Mouse (Mus musculus): ENCODE measurements around the gene A730009L09Rik. TPM values are rescaled to one million over a fixed set of nuclear protein-coding genes. Genes with fewer than 3 reads are reported as not detected.
A peak's percentile ranks its signal among the peaks of the same experiment; 100 is the strongest.

The A730009L09Rik gene
- polyA plus RNA-seq, 1 experiment from 2014 or later = not detected

DNA sequence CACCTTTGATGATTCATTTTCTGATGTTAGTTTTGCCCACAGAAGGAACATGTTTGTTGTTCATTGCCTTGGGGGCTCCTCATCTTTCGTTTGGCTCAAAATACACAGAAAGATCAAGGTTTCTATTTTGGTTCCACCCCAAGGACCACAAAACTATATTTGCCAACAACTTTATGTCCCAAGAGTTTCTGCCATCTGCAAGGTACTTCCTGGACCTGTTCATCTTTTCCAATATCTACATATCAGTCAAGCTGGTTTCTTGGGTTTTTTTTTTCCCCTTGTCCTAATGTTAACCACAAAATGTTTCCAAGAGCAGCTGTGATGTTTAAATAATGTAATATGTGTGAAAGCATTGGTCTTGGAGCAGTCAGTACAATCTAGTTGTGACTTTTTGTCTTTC lies 37.4 kb upstream of the A730009L09Rik start:
- TF ChIP-seq CTCF (IDR thresholded peaks at IDR 0.05; ENCODE audit: low read depth) = no peak
- no peaks in the 10 kb centered on the region for H3K4me1 ChIP-seq (ENCODE audit: insufficient read depth)
- no peak overlapping the region for H3K27ac ChIP-seq (ENCODE audit: low read depth)
- H3K4me2 ChIP-seq = no peak overlapping the region
- 70% methylated on average over 1 of the region's 1 CpGs for WGBS
- H3K27me3 ChIP-seq (ENCODE audit: insufficient read depth, low read length) = no peaks in the 10 kb centered on the region
- no peak overlapping the region for H3K4me3 ChIP-seq (ENCODE audit: low read depth, low read length)
- DNase-seq (no peak), ATAC-seq (ENCODE audit: insufficient read depth) (no peak)
- H3K9ac ChIP-seq = no peak overlapping the region
- no peaks in the 10 kb centered on the region for H3K9me3 ChIP-seq (ENCODE audit: low read depth, low read length)
- no peaks in the 10 kb centered on the region for H3K36me3 ChIP-seq (ENCODE audit: insufficient read depth)

DNA sequence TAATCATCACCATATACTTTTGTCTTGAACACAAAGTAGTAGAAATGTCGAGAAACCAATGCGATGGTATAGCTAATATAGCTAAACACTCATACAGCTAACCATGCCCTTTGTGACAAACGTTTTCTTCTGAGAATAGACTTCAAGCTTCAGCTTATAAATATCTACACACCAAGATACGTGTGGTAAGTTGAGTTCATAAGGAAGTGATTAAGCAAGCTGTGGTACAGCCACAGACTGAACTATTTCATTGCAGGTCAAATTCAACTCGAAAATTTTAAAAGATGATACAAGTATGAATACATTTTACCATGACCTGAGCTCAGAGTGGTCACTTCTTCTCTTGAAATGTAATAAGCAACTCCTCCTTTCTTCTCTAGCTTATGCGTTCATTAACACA lies 37.0 kb upstream of the A730009L09Rik start:
- ATAC-seq (ENCODE audit: insufficient read depth) (no peak), DNase-seq (no peak)
- Histone ChIP-seq H3K27ac (ENCODE audit: low read depth) (no peak overlapping the region), H3K9me3 (ENCODE audit: low read depth, low read length) (no peaks in the 10 kb centered on the region), H3K4me2 (no peak overlapping the region), H3K36me3 (ENCODE audit: insufficient read depth) (no peaks in the 10 kb centered on the region), H3K9ac (no peak overlapping the region), H3K4me3 (ENCODE audit: low read depth, low read length) (no peak overlapping the region), H3K27me3 (ENCODE audit: insufficient read depth, low read length) (no peaks in the 10 kb centered on the region), H3K4me1 (ENCODE audit: insufficient read depth) (no peaks in the 10 kb centered on the region)
- no peak for TF ChIP-seq CTCF (IDR thresholded peaks at IDR 0.05; ENCODE audit: low read depth)
- 78% methylated on average over 6 of the region's 6 CpGs for WGBS

DNA sequence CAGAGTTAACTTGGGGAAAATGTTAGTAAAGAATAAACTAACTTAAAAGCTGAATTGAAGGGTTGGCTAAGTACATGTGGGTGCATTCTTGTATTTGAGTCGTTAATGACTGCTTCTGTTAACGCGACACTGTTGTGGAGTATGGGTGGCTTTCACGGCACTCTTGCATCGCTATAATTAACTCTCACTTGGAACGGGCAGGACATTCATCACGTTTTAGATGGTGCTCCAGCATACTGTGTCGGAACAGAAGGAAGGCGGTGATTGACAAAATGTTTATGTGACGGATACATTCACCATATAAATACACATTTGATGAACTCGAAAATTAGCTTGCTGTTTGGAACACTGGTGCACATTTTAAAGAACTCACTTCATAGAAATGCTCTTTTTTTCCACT lies 29.0 kb upstream of the A730009L09Rik start:
- Histone ChIP-seq H3K27ac (ENCODE audit: low read depth) (no peak overlapping the region), H3K9ac (no peak overlapping the region), H3K4me1 (ENCODE audit: insufficient read depth) (no peaks in the 10 kb centered on the region), H3K4me2 (0 out of 2 replicates have a peak overlapping the region, but pooled peaks have one; percentile 3), H3K4me3 (ENCODE audit: low read depth, low read length) (no peak overlapping the region), H3K27me3 (ENCODE audit: insufficient read depth, low read length) (no peaks in the 10 kb centered on the region), H3K36me3 (ENCODE audit: insufficient read depth) (no peaks in the 10 kb centered on the region), H3K9me3 (ENCODE audit: low read depth, low read length) (no peaks in the 10 kb centered on the region)
- ATAC-seq (ENCODE audit: insufficient read depth) = peak; percentile 76
- no peak for TF ChIP-seq CTCF (IDR thresholded peaks at IDR 0.05; ENCODE audit: low read depth)
- 35% methylated on average over 11 of the region's 11 CpGs for WGBS
- peak; percentile 50 for DNase-seq

DNA sequence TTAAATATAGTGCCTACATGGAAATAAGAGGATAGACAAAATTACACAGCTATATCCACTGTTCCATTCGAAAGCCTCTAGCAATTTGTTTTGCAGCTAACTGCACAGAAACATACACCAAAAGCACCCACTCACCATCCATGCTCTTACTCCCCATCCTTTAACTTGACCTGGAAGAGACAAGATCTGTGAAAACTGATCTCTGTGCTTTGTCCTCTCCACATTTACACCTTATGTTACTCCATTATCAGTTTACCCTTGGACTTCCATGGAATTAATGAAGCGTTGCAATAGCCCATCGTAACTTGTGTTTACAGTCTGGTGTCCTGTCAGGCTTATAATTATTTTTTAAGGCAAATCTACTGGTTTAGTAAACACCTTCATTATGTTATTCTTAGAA lies 20.1 kb upstream of the A730009L09Rik start:
- WGBS = 56% methylated on average over 3 of the region's 3 CpGs
- Histone ChIP-seq H3K9me3 (ENCODE audit: low read depth, low read length) (no peaks in the 10 kb centered on the region), H3K4me1 (ENCODE audit: insufficient read depth) (no peaks in the 10 kb centered on the region), H3K9ac (no peak overlapping the region), H3K27me3 (ENCODE audit: insufficient read depth, low read length) (no peaks in the 10 kb centered on the region), H3K4me2 (no peak overlapping the region), H3K36me3 (ENCODE audit: insufficient read depth) (no peaks in the 10 kb centered on the region), H3K4me3 (ENCODE audit: low read depth, low read length) (no peak overlapping the region), H3K27ac (ENCODE audit: low read depth) (no peak overlapping the region)
- DNase-seq (no peak), ATAC-seq (ENCODE audit: insufficient read depth) (no peak)
- no peak for TF ChIP-seq CTCF (IDR thresholded peaks at IDR 0.05; ENCODE audit: low read depth)

DNA sequence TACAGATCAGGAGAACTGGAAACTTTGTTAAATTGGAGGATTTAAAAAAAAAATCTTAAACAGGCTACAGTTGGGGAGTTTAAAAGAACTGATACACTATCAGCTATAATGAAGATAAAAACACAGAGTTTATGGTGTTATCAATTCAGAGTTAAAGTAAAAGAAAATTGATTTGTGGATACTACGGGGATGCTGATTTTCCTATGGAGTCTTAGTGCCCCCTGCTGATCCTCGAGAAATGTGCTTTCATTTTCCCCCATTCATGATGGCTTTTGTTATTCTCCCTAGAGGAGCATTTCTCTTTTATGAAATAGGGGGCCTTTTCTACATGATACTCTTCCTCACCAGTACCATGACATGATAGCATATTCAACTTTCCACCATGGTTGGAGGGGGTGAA lies 19.5 kb upstream of the A730009L09Rik start:
- no peak overlapping the region for H3K9ac ChIP-seq
- peak; percentile 63 for TF ChIP-seq CTCF (IDR thresholded peaks at IDR 0.05; ENCODE audit: low read depth)
- H3K4me1 ChIP-seq (ENCODE audit: insufficient read depth) = no peaks in the 10 kb centered on the region
- no peak overlapping the region for H3K27ac ChIP-seq (ENCODE audit: low read depth)
- ATAC-seq (ENCODE audit: insufficient read depth) (no peak), DNase-seq (peak; percentile 73)
- H3K36me3 ChIP-seq (ENCODE audit: insufficient read depth) = no peaks in the 10 kb centered on the region
- H3K4me3 ChIP-seq (ENCODE audit: low read depth, low read length) = no peak overlapping the region
- WGBS = 30% methylated on average over 2 of the region's 2 CpGs
- no peak overlapping the region for H3K4me2 ChIP-seq
- H3K9me3 ChIP-seq (ENCODE audit: low read depth, low read length) = no peaks in the 10 kb centered on the region
- H3K27me3 ChIP-seq (ENCODE audit: insufficient read depth, low read length) = no peaks in the 10 kb centered on the region

DNA sequence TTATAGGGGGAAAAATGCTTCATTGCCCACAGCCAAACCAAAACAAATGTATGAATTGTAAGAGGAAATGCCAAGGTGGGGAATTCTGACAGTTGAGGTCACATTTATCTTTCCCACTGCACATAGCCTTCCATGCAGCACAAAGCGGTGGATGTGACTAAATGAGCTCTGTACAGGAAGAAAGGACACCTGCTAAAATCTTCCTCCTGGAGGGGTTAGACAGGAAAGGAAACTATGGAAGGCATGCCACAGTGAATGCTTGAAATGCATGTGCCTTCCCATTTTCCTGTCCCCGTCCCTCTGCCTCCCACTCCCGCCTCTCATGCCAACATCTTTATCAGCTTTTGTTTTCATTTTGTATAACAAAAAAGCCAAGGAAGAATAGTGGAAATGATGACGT lies 7.2 kb upstream of the A730009L09Rik start:
- Histone ChIP-seq H3K27me3 (ENCODE audit: insufficient read depth, low read length) (no peaks in the 10 kb centered on the region), H3K9me3 (ENCODE audit: low read depth, low read length) (no peaks in the 10 kb centered on the region), H3K4me3 (ENCODE audit: low read depth, low read length) (no peak overlapping the region), H3K4me1 (ENCODE audit: insufficient read depth) (no peaks in the 10 kb centered on the region), H3K4me2 (no peak overlapping the region), H3K27ac (ENCODE audit: low read depth) (no peak overlapping the region), H3K9ac (no peak overlapping the region), H3K36me3 (ENCODE audit: insufficient read depth) (no peaks in the 10 kb centered on the region)
- 59% methylated on average over 4 of the region's 4 CpGs for WGBS
- DNase-seq (peak; percentile 6), ATAC-seq (ENCODE audit: insufficient read depth) (no peak)
- TF ChIP-seq CTCF (IDR thresholded peaks at IDR 0.05; ENCODE audit: low read depth) = no peak

DNA sequence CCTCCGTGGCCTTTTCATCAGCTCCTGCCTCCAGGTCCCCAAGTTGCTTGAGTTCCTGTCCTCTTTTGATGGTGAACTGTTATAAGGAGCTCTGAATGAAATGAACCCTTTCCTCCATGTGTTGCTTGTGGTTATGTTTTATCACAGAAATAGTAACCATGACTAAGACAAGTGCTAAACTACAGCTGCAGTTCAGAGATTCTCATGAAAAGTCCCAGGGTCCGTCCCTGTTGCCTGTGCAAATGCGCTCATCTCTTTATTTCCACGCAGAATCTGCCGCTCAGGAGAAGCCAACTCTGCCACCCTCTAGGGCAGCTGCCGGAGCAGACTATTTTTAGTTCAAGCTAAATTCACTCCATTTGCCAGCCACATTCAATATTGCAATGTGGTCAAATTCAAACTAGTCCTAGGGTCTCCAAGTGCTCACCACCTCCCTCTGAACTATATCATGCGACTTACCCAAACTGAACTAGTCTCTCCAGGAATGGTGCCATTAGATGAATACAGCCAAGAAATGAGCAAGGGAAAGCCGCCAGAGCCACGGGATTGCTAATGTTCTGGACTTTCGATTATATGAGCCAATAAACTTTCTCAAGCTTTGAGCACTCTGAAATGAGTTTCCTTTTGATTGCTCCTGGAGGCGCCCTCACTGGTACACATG lies 7.2 kb downstream of the A730009L09Rik start:
- H3K4me1 ChIP-seq (ENCODE audit: insufficient read depth) = no peaks in the 10 kb centered on the region
- ATAC-seq (ENCODE audit: insufficient read depth) (no peak), DNase-seq (no peak)
- no peak for TF ChIP-seq CTCF (IDR thresholded peaks at IDR 0.05; ENCODE audit: low read depth)
- no peaks in the 10 kb centered on the region for H3K36me3 ChIP-seq (ENCODE audit: insufficient read depth)
- H3K27ac ChIP-seq (ENCODE audit: low read depth) = no peak overlapping the region
- H3K4me3 ChIP-seq (ENCODE audit: low read depth, low read length) = no peak overlapping the region
- H3K9ac ChIP-seq = no peak overlapping the region
- no peaks in the 10 kb centered on the region for H3K9me3 ChIP-seq (ENCODE audit: low read depth, low read length)
- 91% methylated on average over 11 of the region's 11 CpGs for WGBS
- no peaks in the 10 kb centered on the region for H3K27me3 ChIP-seq (ENCODE audit: insufficient read depth, low read length)
- no peak overlapping the region for H3K4me2 ChIP-seq

Data from lung, embryonic 14.5 days (tissue).